Mouse (Mus musculus): ENCODE measurements around the gene Agbl5. TPM values are rescaled to one million over a fixed set of nuclear protein-coding genes. Genes with fewer than 3 reads are reported as not detected.

The Agbl5 gene
- polyA plus RNA-seq, 1 experiment, result 2.4 TPM

DNA sequence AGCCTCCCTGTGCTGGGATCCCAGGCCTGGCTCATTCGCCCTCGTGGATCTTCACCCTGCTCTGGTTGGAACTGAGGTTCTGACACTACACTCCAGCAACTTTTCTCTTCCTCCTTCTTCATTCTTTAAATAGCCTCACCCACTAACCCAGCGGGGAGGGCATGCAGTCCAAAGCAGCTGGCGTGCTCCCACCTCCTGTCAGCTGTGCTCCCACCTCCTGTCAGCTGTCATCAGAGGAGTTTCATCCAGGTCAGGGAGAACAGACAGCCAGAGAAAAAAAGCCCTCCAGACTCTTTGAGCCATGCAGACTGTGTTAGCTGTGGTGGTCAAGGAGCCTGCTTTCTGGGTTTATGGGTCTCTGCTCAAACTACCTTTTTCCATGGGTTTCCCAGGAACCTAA, 42.9 kb downstream of the Agbl5 start:
- H3K4me1 ChIP-seq (ENCODE audit: control insufficient read depth), result no peaks in the 10 kb centered on the region
- H3K4me3 ChIP-seq (replicated peaks), result no peak overlapping the region
- no peaks in the 10 kb centered on the region for H3K27me3 ChIP-seq (ENCODE audit: control insufficient read depth)
- H3K9me3 ChIP-seq (ENCODE audit: control insufficient read depth, low read length), result no peaks in the 10 kb centered on the region
- TF ChIP-seq GATA1 (IDR thresholded peaks at IDR 0.05; ENCODE audit: low read length) (no peak), TAL1 (IDR thresholded peaks at IDR 0.05; ENCODE audit: low read length) (no peak)
- H3K36me3 ChIP-seq (ENCODE audit: control insufficient read depth), result peaks cover 5% of the 10 kb centered on the region; the same call in 1 of the 2 replicates

DNA sequence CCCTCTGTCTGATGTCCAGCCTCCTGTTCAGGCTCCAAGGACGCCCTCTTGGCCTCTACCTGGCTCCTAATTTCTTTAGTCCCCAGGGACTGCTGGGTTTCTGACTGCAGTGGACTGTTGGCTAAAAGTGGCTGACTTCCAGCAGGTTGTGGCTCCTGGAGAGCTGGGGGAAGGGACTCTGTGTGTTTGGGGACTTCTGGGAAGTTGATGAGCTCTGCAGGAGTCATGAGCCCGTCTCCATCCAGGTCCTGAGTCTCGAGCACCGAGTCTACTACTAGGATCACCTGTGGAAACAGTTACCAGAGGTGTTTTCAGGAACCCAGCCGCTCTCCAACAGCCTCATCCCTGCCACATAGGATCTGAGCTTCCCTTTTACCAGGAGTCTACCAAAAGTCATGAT, 45.2 kb downstream of the Agbl5 start:
- H3K27me3 ChIP-seq (ENCODE audit: control insufficient read depth), result no peaks in the 10 kb centered on the region
- H3K36me3 ChIP-seq (ENCODE audit: control insufficient read depth), result peaks cover 2% of the 10 kb centered on the region; the same call in 1 of the 2 replicates
- H3K4me1 ChIP-seq (ENCODE audit: control insufficient read depth), result no peaks in the 10 kb centered on the region
- TF ChIP-seq GATA1 (IDR thresholded peaks at IDR 0.05; ENCODE audit: low read length) (no peak), TAL1 (IDR thresholded peaks at IDR 0.05; ENCODE audit: low read length) (no peak)
- no peak overlapping the region for H3K4me3 ChIP-seq (replicated peaks)
- H3K9me3 ChIP-seq (ENCODE audit: control insufficient read depth, low read length), result no peaks in the 10 kb centered on the region

DNA sequence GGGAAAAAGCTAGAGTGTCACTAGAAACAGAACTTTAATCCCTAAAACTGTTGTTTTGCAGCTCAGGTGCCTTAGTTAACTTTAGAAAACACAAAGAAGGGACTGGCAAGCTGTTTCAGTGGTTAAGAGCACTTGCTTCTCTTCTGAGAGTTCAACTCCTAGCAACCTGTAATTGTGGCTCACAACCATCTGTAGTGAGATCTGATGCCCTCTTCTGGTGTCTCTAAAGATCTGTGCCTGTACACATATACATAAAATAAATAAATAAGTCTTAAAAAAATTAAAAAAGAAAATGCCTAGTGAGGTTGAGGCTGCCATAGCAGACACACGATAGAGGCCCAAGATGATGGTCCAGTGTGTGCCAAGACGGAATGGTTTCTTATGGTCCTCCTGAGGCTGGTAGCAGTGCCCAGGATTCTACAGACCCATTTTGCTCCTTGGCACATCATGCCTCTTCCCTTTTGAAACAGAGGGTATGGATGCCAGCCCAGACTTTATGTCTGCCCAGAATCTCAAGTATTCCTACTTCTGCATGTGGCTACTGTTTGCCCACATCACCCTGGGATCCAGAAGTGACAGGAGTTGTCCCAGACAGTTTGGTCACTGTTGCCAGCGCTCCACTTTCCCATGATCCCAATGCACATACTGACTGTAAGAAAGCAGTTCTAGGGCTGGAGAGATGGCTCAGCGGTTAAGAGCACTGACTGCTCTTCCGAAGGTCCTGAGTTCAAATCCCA, 46.4 kb downstream of the Agbl5 start:
- peaks cover 2% of the 10 kb centered on the region; the same call in 1 of the 2 replicates for H3K36me3 ChIP-seq (ENCODE audit: control insufficient read depth)
- H3K4me1 ChIP-seq (ENCODE audit: control insufficient read depth), result no peaks in the 10 kb centered on the region
- H3K27me3 ChIP-seq (ENCODE audit: control insufficient read depth), result no peaks in the 10 kb centered on the region
- H3K4me3 ChIP-seq (replicated peaks), result no peak overlapping the region
- TF ChIP-seq TAL1 (IDR thresholded peaks at IDR 0.05; ENCODE audit: low read length) (no peak), GATA1 (IDR thresholded peaks at IDR 0.05; ENCODE audit: low read length) (no peak)
- H3K9me3 ChIP-seq (ENCODE audit: control insufficient read depth, low read length), result no peaks in the 10 kb centered on the region

DNA sequence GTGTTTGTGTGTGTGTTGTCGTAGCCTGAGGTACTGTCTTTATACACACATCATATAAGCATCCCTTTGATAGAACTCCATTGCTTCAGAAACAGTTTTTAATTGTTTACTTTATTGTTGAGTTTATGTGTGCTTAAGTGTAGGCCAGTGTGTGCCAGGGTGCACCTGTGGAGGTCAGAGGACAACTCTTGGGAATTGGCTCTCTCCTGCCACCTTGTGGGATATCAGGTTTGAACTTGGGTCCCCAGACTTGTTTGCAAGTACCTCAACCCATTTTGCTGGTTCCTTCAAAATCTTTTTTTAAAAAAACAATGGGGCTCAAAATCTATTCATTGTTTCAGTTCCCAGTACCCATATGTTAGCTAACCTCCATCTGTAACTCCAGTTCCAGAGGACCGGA, 54.5 kb downstream of the Agbl5 start:
- TF ChIP-seq TAL1 (IDR thresholded peaks at IDR 0.05; ENCODE audit: low read length) (no peak), GATA1 (IDR thresholded peaks at IDR 0.05; ENCODE audit: low read length) (no peak)
- Histone ChIP-seq H3K36me3 (ENCODE audit: control insufficient read depth) (no peaks in the 10 kb centered on the region), H3K9me3 (ENCODE audit: control insufficient read depth, low read length) (no peaks in the 10 kb centered on the region), H3K4me3 (replicated peaks) (no peak overlapping the region), H3K27me3 (ENCODE audit: control insufficient read depth) (peaks cover 27% of the 10 kb centered on the region), H3K4me1 (ENCODE audit: control insufficient read depth) (peaks cover 6% of the 10 kb centered on the region)

DNA sequence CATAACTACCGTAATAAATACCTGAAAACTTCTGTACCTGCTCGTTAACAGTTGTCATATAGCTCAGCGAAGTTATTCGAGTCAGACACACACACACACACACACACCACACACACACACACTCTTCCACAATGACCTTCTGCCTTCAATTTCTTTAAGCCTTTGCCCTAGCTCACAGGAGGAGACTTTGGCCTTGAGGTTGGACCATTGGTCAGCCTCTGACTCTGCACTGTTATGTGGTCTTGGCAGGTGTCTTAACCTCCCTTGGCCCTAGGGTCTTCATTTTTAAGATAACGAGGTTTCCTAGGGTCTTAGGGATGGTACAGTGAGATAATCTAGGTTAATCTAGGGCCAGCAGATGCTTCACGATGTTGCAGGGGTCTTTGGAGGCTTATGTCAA, 55.9 kb downstream of the Agbl5 start:
- Histone ChIP-seq H3K9me3 (ENCODE audit: control insufficient read depth, low read length) (no peaks in the 10 kb centered on the region), H3K4me3 (replicated peaks) (no peak overlapping the region), H3K36me3 (ENCODE audit: control insufficient read depth) (no peaks in the 10 kb centered on the region), H3K4me1 (ENCODE audit: control insufficient read depth) (peaks cover 12% of the 10 kb centered on the region), H3K27me3 (ENCODE audit: control insufficient read depth) (peaks cover 35% of the 10 kb centered on the region)
- TF ChIP-seq GATA1 (IDR thresholded peaks at IDR 0.05; ENCODE audit: low read length), result no peak
- no peak for TF ChIP-seq TAL1 (IDR thresholded peaks at IDR 0.05; ENCODE audit: low read length)

DNA sequence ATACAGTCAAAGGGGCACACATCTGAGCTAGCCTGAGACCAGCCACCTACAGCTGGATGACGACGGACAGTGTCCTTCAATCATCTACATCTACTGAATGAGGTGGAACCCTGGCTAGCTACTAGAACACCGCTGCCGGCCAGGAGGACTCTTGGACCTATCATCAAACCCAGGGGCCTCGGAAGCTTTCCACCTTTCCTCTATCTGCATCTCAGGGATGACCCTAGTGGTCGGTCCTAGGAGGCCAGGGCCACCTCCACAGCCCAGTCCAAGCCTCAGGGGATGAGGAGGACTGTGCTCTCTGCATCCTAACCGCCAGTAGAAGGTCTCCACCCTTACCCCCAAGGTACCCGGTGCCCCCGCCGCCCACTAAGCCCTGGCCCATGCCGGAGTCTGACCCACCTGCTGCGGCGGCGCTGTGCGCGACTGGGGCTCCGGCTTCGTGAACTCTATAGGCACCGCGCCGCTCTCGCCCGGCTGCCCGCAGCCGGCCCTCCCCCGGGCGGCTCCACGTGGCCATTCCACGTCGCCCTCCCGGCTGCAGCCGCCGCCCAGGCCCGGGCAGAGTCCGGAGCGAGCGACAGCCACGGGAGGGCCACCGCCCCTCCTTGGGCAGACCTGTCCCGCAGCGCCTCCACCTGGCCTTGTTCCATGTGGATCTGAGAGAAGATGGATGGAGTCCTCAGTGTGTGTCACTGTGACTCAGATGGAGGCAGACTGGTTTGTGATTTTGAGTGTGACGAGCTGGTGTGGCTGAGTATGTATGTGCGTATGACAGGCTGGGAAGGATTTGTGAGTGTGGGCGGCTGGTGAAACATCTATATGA, 56.7 kb downstream of the Agbl5 start, which contains the start of gene Cgref1:
Gene Cgref1 (minus strand): TSS at position 636 of the 826 bp plus-strand sequence.
- H3K4me3 ChIP-seq (replicated peaks), result peak within 1 kb of the TSS; percentile 38
- peaks cover 20% of the 10 kb centered on the region for H3K4me1 ChIP-seq (ENCODE audit: control insufficient read depth)
- H3K9me3 ChIP-seq (ENCODE audit: control insufficient read depth, low read length), result no peaks in the 10 kb centered on the region
- no peak for TF ChIP-seq GATA1 (IDR thresholded peaks at IDR 0.05; ENCODE audit: low read length)
- TF ChIP-seq TAL1 (IDR thresholded peaks at IDR 0.05; ENCODE audit: low read length), result no peak
- peaks cover 39% of the 10 kb centered on the region for H3K27me3 ChIP-seq (ENCODE audit: control insufficient read depth)
- H3K36me3 ChIP-seq (ENCODE audit: control insufficient read depth), result no peaks in the 10 kb centered on the region

DNA sequence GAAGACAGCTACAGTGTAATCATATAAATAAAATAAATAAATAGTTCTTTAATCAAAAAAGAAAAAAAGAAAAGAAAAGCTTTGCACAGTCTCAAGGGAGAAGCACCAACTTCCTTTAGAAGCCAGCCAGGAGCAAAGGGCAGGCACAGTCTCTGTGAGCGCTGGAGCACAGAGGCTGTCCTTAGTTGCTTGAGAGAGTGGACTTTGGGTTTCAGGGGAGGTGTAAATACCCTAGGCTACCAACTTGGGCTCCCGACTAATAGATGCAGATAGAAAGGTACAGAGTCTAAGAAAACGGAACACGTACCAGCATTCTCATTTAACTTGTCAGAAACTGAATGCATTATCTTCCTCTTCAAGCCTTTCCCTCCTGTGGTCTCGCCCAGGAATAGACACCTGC, 60.1 kb downstream of the Agbl5 start:
- Histone ChIP-seq H3K4me3 (replicated peaks) (no peak overlapping the region), H3K4me1 (ENCODE audit: control insufficient read depth) (peaks cover 29% of the 10 kb centered on the region), H3K36me3 (ENCODE audit: control insufficient read depth) (peaks cover 21% of the 10 kb centered on the region), H3K9me3 (ENCODE audit: control insufficient read depth, low read length) (no peaks in the 10 kb centered on the region), H3K27me3 (ENCODE audit: control insufficient read depth) (peaks cover 39% of the 10 kb centered on the region)
- TF ChIP-seq GATA1 (IDR thresholded peaks at IDR 0.05; ENCODE audit: low read length) (no peak), TAL1 (IDR thresholded peaks at IDR 0.05; ENCODE audit: low read length) (no peak)

DNA sequence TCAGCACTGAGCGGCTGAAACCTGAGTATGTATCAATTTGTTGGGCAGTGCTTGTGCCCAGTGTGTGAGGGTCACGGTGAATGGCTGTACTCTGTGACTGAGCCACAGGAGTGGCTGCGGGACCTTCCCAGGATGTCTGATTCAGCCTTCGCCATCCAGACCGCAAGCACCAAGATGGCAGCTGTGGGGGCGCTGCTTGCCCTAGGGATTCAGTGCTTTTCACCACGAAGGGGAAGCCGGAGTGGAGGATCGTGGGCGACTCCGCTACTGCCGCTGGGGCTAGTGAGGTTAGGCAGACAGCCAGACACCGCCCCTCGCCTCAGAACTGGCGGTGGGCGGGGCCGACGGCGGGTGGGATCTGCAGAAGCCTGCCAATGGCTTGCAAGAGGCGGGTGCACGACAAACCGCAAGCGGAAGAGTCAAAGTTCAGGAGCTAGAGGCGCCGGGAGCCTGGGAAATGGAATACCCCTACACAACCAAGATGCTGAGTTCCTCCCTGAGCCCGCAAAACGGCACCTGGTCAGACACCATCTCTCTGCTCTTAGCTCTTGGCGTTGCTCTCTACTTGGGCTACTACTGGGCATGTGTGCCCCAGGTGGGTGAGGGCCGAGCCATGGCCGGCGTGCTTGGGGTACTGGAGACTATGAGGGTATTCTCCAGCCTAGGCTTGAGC, 61.3 kb downstream of the Agbl5 start:
- Histone ChIP-seq H3K4me1 (ENCODE audit: control insufficient read depth) (peaks cover 29% of the 10 kb centered on the region), H3K9me3 (ENCODE audit: control insufficient read depth, low read length) (no peaks in the 10 kb centered on the region), H3K27me3 (ENCODE audit: control insufficient read depth) (peaks cover 33% of the 10 kb centered on the region), H3K4me3 (replicated peaks) (peak overlapping the region; percentile 82), H3K36me3 (ENCODE audit: control insufficient read depth) (peaks cover 32% of the 10 kb centered on the region)
- TF ChIP-seq GATA1 (IDR thresholded peaks at IDR 0.05; ENCODE audit: low read length) (no peak), TAL1 (IDR thresholded peaks at IDR 0.05; ENCODE audit: low read length) (no peak)

DNA sequence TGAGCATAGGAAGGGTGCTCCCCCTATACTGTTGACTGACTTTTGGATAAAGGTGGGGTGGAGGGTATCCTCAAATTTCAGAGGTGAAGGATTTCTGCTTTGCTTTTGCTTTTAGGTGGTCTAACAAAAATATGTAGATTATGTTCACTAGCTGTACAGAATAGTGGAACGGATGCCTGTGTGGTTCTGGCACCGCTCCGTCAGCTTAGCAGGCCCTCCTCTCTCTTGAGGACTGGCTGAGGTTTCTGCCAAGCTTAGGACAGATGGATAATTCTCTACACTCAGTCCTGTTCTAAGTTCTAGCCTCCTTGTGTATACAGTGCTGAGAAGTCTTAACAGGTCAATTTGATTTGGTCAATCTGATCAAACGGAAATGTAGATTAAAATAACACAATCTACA, 62.0 kb downstream of the Agbl5 start:
- H3K27me3 ChIP-seq (ENCODE audit: control insufficient read depth), result peaks cover 26% of the 10 kb centered on the region
- no peaks in the 10 kb centered on the region for H3K9me3 ChIP-seq (ENCODE audit: control insufficient read depth, low read length)
- peak overlapping the region; percentile 82 for H3K4me3 ChIP-seq (replicated peaks)
- H3K4me1 ChIP-seq (ENCODE audit: control insufficient read depth), result peaks cover 24% of the 10 kb centered on the region
- TF ChIP-seq TAL1 (IDR thresholded peaks at IDR 0.05; ENCODE audit: low read length) (no peak), GATA1 (IDR thresholded peaks at IDR 0.05; ENCODE audit: low read length) (no peak)
- H3K36me3 ChIP-seq (ENCODE audit: control insufficient read depth), result peaks cover 39% of the 10 kb centered on the region

Data from erythroblast, embryonic 14.5 days (primary cell).